In genomic region chr7:49172926-49173325, GRCm38 (mm10) we compare ENCODE assay signal across 14 mouse cellular contexts.
A peak's percentile ranks its signal among the peaks of the same experiment; 100 is the strongest.
DNase-seq lines count a peak whose midpoint lies in the region; ATAC-seq and TF ChIP-seq lines count a peak whose summit lies in the region.
"Had no signal": no experiment of that assay in that cellular context is flagged by ENCODE, and none has a peak within 500 bp of the region (broad histone marks: within the 10 kb centered on the region; RNA-seq: fewer than 3 reads in every experiment).

No protein-coding gene starts in this region.

- DNase-seq in adrenal gland, postnatal 36 days: peak; percentile 20 to 31
- no peak for DNase-seq in adrenal gland, postnatal 10 days
- DNase-seq in lung, embryonic 14.5 days: peak; percentile 23
- no peak for DNase-seq in lung, postnatal 36 days
- DNase-seq in kidney, postnatal 25 days: peak; percentile 50 to 71
- DNase-seq: cerebellum, adult 9-11 months; gastrocnemius, postnatal 14 days; layer of hippocampus, postnatal 36 days; liver; right cerebral cortex, adult 18-20 months; thymus, postnatal 4 days had no signal

- no peak overlapping the region for H3K27ac ChIP-seq in lung, embryonic 14.5 days (ENCODE audit: low read depth)
- H3K27ac ChIP-seq in heart, embryonic 13.5 days (replicated peaks): 0 out of 2 replicates have a peak overlapping the region, but pooled peaks have one; percentile 5
- no peak overlapping the region for H3K27ac ChIP-seq in forebrain, embryonic 15.5 days (replicated peaks)
- H3K27ac ChIP-seq: lung, embryonic 15.5 days had no signal

- H3K27me3 ChIP-seq in lung, embryonic 14.5 days (ENCODE audit: insufficient read depth, low read length): no peaks in the 10 kb centered on the region
- no peaks in the 10 kb centered on the region for H3K27me3 ChIP-seq in heart, embryonic 13.5 days (replicated peaks)
- H3K27me3 ChIP-seq in forebrain, embryonic 15.5 days: no peaks in the 10 kb centered on the region
- H3K27me3 ChIP-seq: lung, embryonic 15.5 days had no signal

- TF ChIP-seq CTCF in lung, embryonic 14.5 days (IDR thresholded peaks at IDR 0.05; ENCODE audit: low read depth): no peak

- no peaks in the 10 kb centered on the region for H3K36me3 ChIP-seq in lung, embryonic 14.5 days (ENCODE audit: insufficient read depth)
- H3K36me3 ChIP-seq in heart, embryonic 13.5 days: no peaks in the 10 kb centered on the region
- no peaks in the 10 kb centered on the region for H3K36me3 ChIP-seq in forebrain, embryonic 15.5 days
- H3K36me3 ChIP-seq: lung, embryonic 15.5 days had no signal

- H3K4me1 ChIP-seq in lung, embryonic 14.5 days (ENCODE audit: insufficient read depth): 0 out of 2 replicates have a peak, but pooled peaks cover 6% of the 10 kb centered on the region
- H3K4me1 ChIP-seq in heart, embryonic 13.5 days: peaks cover 40% of the 10 kb centered on the region
- H3K4me1 ChIP-seq in forebrain, embryonic 15.5 days: peaks cover 7% of the 10 kb centered on the region

- 51% methylated on average over 3 of the region's 3 CpGs for WGBS in lung, embryonic 14.5 days
- 54% methylated on average over 3 of the region's 3 CpGs for WGBS in heart, embryonic 13.5 days
- WGBS in forebrain, embryonic 15.5 days: 84% methylated on average over 3 of the region's 3 CpGs

- H3K9ac ChIP-seq in lung, embryonic 14.5 days: no peak overlapping the region
- H3K9ac ChIP-seq in heart, embryonic 13.5 days: no peak overlapping the region
- no peak overlapping the region for H3K9ac ChIP-seq in forebrain, embryonic 15.5 days (replicated peaks)
- H3K9ac ChIP-seq: lung, embryonic 15.5 days had no signal

- ATAC-seq in lung, embryonic 14.5 days (ENCODE audit: insufficient read depth): no peak
- no peak for ATAC-seq in heart, embryonic 13.5 days (ENCODE audit: extremely low read depth, insufficient number of reproducible peaks, low FRiP score, low TSS enrichment)
- ATAC-seq in forebrain, embryonic 15.5 days (replicated peaks): no peak

- H3K4me2 ChIP-seq in lung, embryonic 14.5 days: no peak overlapping the region
- H3K4me2 ChIP-seq in heart, embryonic 13.5 days: no peak overlapping the region
- no peak overlapping the region for H3K4me2 ChIP-seq in forebrain, embryonic 15.5 days (replicated peaks)
- H3K4me2 ChIP-seq: lung, embryonic 15.5 days had no signal

- H3K9me3 ChIP-seq in lung, embryonic 14.5 days (ENCODE audit: low read depth, low read length): no peaks in the 10 kb centered on the region
- no peaks in the 10 kb centered on the region for H3K9me3 ChIP-seq in heart, embryonic 13.5 days
- no peaks in the 10 kb centered on the region for H3K9me3 ChIP-seq in forebrain, embryonic 15.5 days
- H3K9me3 ChIP-seq: lung, embryonic 15.5 days had no signal

- no peak overlapping the region for H3K4me3 ChIP-seq in lung, embryonic 14.5 days (ENCODE audit: low read depth, low read length)
- H3K4me3 ChIP-seq in heart, embryonic 13.5 days: no peak overlapping the region
- no peak overlapping the region for H3K4me3 ChIP-seq in forebrain, embryonic 15.5 days
- H3K4me3 ChIP-seq: lung, embryonic 15.5 days had no signal

Comparison
In these comparisons a context has a peak if more than half of its experiments do, and no peak if none do; other contexts are left out.
1. DNase-seq: peak in adrenal gland, postnatal 36 days (2 of 2), lung, embryonic 14.5 days (single experiment) and kidney, postnatal 25 days (2 of 2); none in adrenal gland, postnatal 10 days (single experiment) and lung, postnatal 36 days (single experiment).